Mouse (Mus musculus) limb, embryonic 11.5 days (tissue): Measurements from ENCODE around the gene Acsl4. TPM values are rescaled to one million over a fixed set of nuclear protein-coding genes. Genes with fewer than 3 reads are reported as not detected.

Experiments
- ATAC-seq: fragments of 200-750 bp; cut with Nextera tagmentation; 2 replicates; pipeline ENCODE4 v1.8.0; 2017; ENCODE audit warnings: low read depth; ENCODE audit not compliant: insufficient number of reproducible peaks, low FRiP score, low TSS enrichment
- DNase-seq: peaks from one replicate; pipeline ENCODE4 v3.0.0-alpha.2; 2015; ENCODE audit warnings: low spot score
- H3K27ac ChIP-seq: fragments of 300-500 bp; sonication (generic); replicated peaks from 2 replicates; pipeline ENCODE4 v1.5.1; 2014; ENCODE audit warnings: low read depth, mild to moderate bottlenecking, low read length
- H3K27me3 ChIP-seq: fragments of 300-500 bp; sonication (generic); 2 replicates; pipeline ENCODE4 v1.6.1; 2014; ENCODE audit warnings: mild to moderate bottlenecking, low read length, mixed read lengths; ENCODE audit not compliant: control insufficient read depth, insufficient read depth
- H3K36me3 ChIP-seq: fragments of 300-500 bp; sonication (generic); 2 replicates; pipeline ENCODE4 v1.6.1; 2014; ENCODE audit warnings: mild to moderate bottlenecking, low read length, moderate library complexity, mixed read lengths; ENCODE audit not compliant: control insufficient read depth, insufficient read depth
- H3K4me1 ChIP-seq: fragments of 300-500 bp; sonication (generic); 2 replicates; pipeline ENCODE4 v1.6.1; 2014; ENCODE audit warnings: low read length, mixed read lengths; ENCODE audit not compliant: control insufficient read depth, insufficient read depth
- H3K4me2 ChIP-seq: fragments of 300-500 bp; sonication (generic); 2 replicates; pipeline ENCODE4 v1.6.1; 2014; ENCODE audit warnings: low read depth, mild to moderate bottlenecking, moderate library complexity; ENCODE audit not compliant: severe bottlenecking
- H3K4me3 ChIP-seq: fragments of 300-500 bp; sonication (generic); 2 replicates; pipeline ENCODE4 v1.5.1; 2014; ENCODE audit warnings: low read depth, low read length
- H3K9ac ChIP-seq: fragments of 300-500 bp; sonication (generic); 2 replicates; pipeline ENCODE4 v1.6.1; 2014; ENCODE audit warnings: mild to moderate bottlenecking, low read length
- H3K9me3 ChIP-seq: fragments of 300-500 bp; sonication (generic); 2 replicates; pipeline ENCODE4 v1.6.1; 2016; ENCODE audit warnings: low read length; ENCODE audit not compliant: control insufficient read depth
- WGBS: fragments of 180-500 bp; shearing (Covaris S2); extraction: QIAGEN DNeasy Blood & Tissue Kit; methylation state at CpG from one replicate; pipeline ENCODE4 v1.1.7; 2014; 5-methylcytosine and 5-hydroxymethylcytosine counted together
- polyA plus RNA-seq: library from polyadenylated mRNA; unstranded; fragments of >200 nt; fragmentation: Nextera tagmentation; extraction: Ambion mirVana; gene quantifications from 2 replicates; pipeline ENCODE4 v1.2.1, GENCODE M21; 2014

The Acsl4 gene
- polyA plus RNA-seq, 1 experiment from 2014 or later, result 13.8 TPM

DNA sequence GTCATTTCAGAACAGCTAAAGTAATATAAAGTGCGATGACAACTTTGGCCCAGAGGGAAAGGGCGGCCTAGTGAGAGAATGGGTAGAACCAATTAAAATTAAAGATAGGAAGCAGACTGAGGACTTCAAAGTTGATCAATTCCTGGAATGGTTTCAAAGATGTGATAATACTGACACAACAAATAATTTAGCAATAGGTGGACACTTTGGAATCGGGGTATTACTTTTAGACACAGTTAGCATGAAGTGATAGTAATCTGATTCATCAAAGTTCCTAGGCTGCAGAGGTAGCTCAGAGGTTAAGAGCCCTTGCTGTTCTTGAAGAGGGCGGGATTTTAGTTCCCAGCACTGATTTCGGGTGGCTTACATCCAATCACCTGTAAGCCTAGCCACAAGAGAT is 54.8 kb downstream of the Acsl4 start:
- Histone ChIP-seq H3K27me3 (no peaks in the 10 kb centered on the region), H3K4me1 (no peaks in the 10 kb centered on the region), H3K9me3 (no peaks in the 10 kb centered on the region), H3K36me3 (no peaks in the 10 kb centered on the region), H3K4me3 (no peak overlapping the region), H3K27ac (no peak overlapping the region), H3K9ac (no peak overlapping the region), H3K4me2 (no peak overlapping the region)
- DNase-seq, result no peak
- no peak for ATAC-seq
- WGBS, result 91% methylated on average over 5 of the region's 5 CpGs

DNA sequence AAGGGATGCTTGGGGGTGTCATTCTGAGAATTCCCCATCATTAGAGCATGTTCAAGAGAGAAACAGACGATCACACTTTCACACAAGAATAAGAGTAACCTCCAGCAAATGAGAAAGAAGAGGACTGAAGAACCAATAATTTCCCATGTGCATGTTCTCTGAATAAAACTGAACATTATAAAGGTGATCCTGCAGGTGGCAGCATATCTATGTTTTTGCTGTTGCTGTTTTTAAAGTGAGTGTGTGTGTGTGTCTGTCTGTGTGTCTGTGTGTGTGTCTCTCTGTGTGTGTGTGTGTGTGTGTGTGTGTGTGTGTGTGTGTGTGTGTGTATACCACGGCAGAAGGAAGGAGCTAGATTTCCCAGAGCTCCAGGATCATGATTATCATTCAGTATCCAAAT is 64.6 kb downstream of the Acsl4 start:
- DNase-seq, result no peak
- WGBS, result 93% methylated on average over 2 of the region's 2 CpGs
- no peak overlapping the region for H3K9ac ChIP-seq
- H3K27me3 ChIP-seq, result no peaks in the 10 kb centered on the region
- no peak for ATAC-seq
- H3K4me3 ChIP-seq, result no peak overlapping the region
- no peaks in the 10 kb centered on the region for H3K36me3 ChIP-seq
- no peaks in the 10 kb centered on the region for H3K4me1 ChIP-seq
- H3K9me3 ChIP-seq, result no peaks in the 10 kb centered on the region
- no peak overlapping the region for H3K4me2 ChIP-seq
- H3K27ac ChIP-seq, result no peak overlapping the region

GRCm38 (mm10) chrX:142316106-142316505 is 74.2 kb downstream of the Acsl4 start:
- Histone ChIP-seq H3K9ac (no peak overlapping the region), H3K27ac (no peak overlapping the region), H3K4me3 (no peak overlapping the region), H3K4me2 (no peak overlapping the region), H3K9me3 (no peaks in the 10 kb centered on the region), H3K36me3 (no peaks in the 10 kb centered on the region), H3K27me3 (no peaks in the 10 kb centered on the region), H3K4me1 (no peaks in the 10 kb centered on the region)
- no peak for DNase-seq
- ATAC-seq, result no peak
- WGBS, result 67% methylated on average over 9 of the region's 9 CpGs

DNA sequence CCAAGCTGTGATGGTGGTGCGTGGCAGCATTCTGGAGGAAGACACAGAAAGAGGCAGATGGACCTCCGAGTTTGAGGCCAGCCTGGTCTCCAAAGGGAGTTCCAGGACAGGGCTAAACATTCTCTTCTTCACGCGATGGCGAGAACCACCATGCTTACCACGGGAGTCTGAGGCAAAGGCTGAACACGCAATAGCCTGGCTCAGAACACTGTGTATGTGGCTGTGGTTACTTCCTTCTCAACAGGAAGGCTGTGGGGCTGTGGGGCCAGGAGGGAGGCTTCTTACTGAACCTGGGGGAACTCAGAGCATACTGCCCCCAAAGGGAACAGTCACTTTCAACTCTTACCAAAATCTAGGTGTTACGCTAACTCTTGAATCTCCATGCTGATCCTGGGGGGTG is 75.1 kb downstream of the Acsl4 start:
- 85% methylated on average over 8 of the region's 8 CpGs for WGBS
- Histone ChIP-seq H3K4me3 (no peak overlapping the region), H3K4me2 (no peak overlapping the region), H3K9me3 (no peaks in the 10 kb centered on the region), H3K27me3 (no peaks in the 10 kb centered on the region), H3K27ac (no peak overlapping the region), H3K36me3 (no peaks in the 10 kb centered on the region), H3K9ac (no peak overlapping the region), H3K4me1 (no peaks in the 10 kb centered on the region)
- ATAC-seq (no peak), DNase-seq (no peak)

DNA sequence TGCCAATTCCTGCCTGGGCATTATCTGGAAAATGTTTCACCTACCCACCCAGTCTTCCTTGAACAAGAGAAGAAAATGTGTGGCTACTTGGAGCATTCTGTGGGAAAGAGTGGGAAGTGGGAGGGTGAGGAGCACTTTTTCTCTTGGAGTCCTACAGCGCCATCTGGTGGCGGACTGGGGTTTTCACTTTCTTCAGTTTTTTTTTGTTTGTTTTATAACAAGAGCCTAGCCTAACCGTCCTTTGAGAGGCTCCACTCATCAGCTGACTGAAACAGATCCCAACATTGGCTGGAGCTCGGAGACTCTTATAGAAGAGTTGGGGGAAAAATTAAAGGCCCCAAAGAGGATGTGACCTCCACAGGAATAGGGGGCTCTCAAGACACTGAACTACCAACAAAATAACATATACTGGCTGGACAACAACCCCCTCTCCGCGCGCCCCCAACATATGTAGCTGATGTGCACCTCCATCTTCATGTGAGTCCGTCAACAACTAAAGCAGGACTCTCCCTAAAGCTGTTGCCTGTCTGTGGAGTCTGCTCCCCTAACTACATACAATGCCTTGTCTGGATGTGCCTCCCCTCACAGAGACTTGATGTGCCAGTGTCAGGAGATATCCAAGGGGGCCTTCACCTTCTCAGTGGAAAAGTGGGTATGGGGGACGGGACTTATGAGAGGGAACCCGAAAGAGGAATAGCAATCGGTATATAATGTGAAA is 75.9 kb downstream of the Acsl4 start:
- DNase-seq (peak; percentile 83), ATAC-seq (no peak)
- no peak overlapping the region for H3K4me2 ChIP-seq
- H3K4me3 ChIP-seq, result no peak overlapping the region
- H3K4me1 ChIP-seq, result no peaks in the 10 kb centered on the region
- H3K27me3 ChIP-seq, result no peaks in the 10 kb centered on the region
- 49% methylated on average over 11 of the region's 11 CpGs for WGBS
- H3K9ac ChIP-seq, result no peak overlapping the region
- no peak overlapping the region for H3K27ac ChIP-seq
- no peaks in the 10 kb centered on the region for H3K36me3 ChIP-seq
- no peaks in the 10 kb centered on the region for H3K9me3 ChIP-seq

DNA sequence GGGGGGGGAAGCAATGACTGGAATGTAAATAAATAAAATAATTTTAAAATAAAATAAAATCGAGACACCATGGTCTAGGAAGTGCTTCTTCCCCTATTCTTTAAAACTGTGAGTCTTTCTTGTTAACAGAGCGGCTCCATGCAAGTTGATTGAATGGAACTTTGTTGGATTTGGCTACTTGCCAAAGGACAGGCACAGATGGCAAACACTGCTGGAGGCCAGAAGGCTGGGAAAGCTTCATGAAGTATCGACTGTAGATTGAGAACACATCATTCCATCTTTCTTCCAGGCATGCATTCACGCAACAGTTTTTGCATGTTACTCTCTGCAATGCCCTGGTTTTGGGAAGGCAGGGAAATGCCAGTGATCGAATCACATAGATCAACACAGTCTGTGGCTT is 79.9 kb downstream of the Acsl4 start:
- no peak for ATAC-seq
- DNase-seq, result no peak
- H3K36me3 ChIP-seq, result no peaks in the 10 kb centered on the region
- H3K4me2 ChIP-seq, result no peak overlapping the region
- WGBS, result 73% methylated on average over 5 of the region's 5 CpGs
- H3K4me1 ChIP-seq, result no peaks in the 10 kb centered on the region
- H3K27ac ChIP-seq, result no peak overlapping the region
- H3K4me3 ChIP-seq, result no peak overlapping the region
- H3K9me3 ChIP-seq, result no peaks in the 10 kb centered on the region
- H3K9ac ChIP-seq, result no peak overlapping the region
- peaks cover 14% of the 10 kb centered on the region for H3K27me3 ChIP-seq

DNA sequence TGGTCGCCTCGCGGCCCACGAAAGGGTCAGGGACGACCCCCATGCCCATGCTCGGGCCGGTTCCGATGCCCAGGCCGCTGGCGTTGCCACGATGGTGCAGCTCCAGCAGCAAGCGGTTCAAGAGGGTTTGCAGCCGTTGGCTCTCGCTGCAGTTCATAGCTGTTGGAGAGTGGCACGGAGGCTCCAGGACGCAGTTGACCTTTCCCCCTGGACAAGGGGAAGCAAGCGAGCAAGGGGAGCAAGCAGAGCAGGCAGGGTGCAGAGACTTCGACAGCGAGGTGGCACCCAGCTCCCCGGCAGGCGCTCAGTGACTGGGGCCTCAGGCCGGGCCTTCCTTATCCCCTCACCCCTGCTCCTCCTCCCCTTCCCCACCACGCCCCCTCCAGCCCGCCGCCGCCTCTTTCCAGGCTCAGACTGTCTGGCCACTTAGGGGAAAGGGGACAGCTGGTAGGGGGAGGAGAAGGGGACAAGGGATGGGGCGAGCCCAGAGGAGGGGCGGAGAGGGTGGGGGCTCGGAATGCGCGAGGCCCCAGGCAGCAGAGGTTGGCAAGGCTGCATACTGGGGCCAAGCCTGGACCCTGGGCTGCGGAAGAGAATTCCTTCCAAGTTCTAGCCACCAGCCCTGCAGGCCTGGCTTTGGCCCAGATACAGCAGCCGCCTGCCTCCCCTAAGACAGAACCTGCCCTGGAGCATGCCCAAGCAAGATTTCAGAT is 84.3 kb downstream of the Acsl4 start, which contains the start of gene Kcne1l:
TSS of gene Kcne1l (minus strand) at position 426 of the 713 bp plus-strand sequence.
- ATAC-seq, result peak; percentile 80
- H3K27me3 ChIP-seq, result peaks cover 23% of the 10 kb centered on the region

GRCm38 (mm10) chrX:142305010-142305868 is 85.1 kb downstream of the Acsl4 start:
- Histone ChIP-seq H3K36me3 (no peaks in the 10 kb centered on the region), H3K27ac (no peak overlapping the region), H3K4me1 (no peaks in the 10 kb centered on the region), H3K9ac (peak overlapping the region; percentile 12; the same call in 1 of the 2 replicates), H3K4me2 (peak overlapping the region; percentile 54), H3K4me3 (peak overlapping the region; percentile 16; the same call in 1 of the 2 replicates), H3K9me3 (no peaks in the 10 kb centered on the region), H3K27me3 (peaks cover 23% of the 10 kb centered on the region)
- DNase-seq (peak; percentile 28), ATAC-seq (no peak)
- WGBS, result 26% methylated on average over 35 of the region's 35 CpGs

More for the DNA sequence above, 84.3 kb downstream of the Acsl4 start, which contains the start of gene Kcne1l:
- H3K27ac ChIP-seq, result no peak within 1 kb of the TSS
- no peaks in the 10 kb centered on the region for H3K36me3 ChIP-seq
- peak; percentile 55 for DNase-seq
- H3K4me2 ChIP-seq, result peak within 1 kb of the TSS; percentile 54
- peak within 1 kb of the TSS; percentile 16; the same call in 1 of the 2 replicates for H3K4me3 ChIP-seq
- peak within 1 kb of the TSS; percentile 12; the same call in 1 of the 2 replicates for H3K9ac ChIP-seq
- no peaks in the 10 kb centered on the region for H3K9me3 ChIP-seq
- WGBS, result 29% methylated on average over 31 of the region's 33 CpGs
- no peaks in the 10 kb centered on the region for H3K4me1 ChIP-seq
